Mouse (Mus musculus): ENCODE results near the gene Olfr1428. TPM values are rescaled to one million over a fixed set of nuclear protein-coding genes. Genes with fewer than 3 reads are reported as not detected.

Olfr1428 gene
- polyA plus RNA-seq (2015; fragmentation: Nextera tagmentation; extraction: Ambion mirVana): not detected in 2 replicates

- TF ChIP-seq CTCF (IDR thresholded peaks at IDR 0.05; ENCODE audit: low read depth): no peak
- Histone ChIP-seq H3K4me2 (ENCODE audit: low read length) (no peak within 1 kb of the TSS), H3K4me1 (replicated peaks; ENCODE audit: insufficient read depth, low read length) (no peaks in the 10 kb centered on the region), H3K27me3 (ENCODE audit: insufficient read depth, low read length) (no peaks in the 10 kb centered on the region), H3K27ac (no peak within 1 kb of the TSS), H3K9me3 (replicated peaks; ENCODE audit: low read length) (no peaks in the 10 kb centered on the region), H3K9ac (ENCODE audit: low read depth, low read length) (no peak within 1 kb of the TSS), H3K4me3 (replicated peaks; ENCODE audit: low read depth, low read length) (no peak within 1 kb of the TSS), H3K36me3 (ENCODE audit: insufficient read depth, low read length) (no peaks in the 10 kb centered on the region)
- no peak for ATAC-seq (replicated peaks; ENCODE audit: low FRiP score, low read depth)
- no peak for DNase-seq (ENCODE audit: low spot score)
- 85% methylated on average over 1 of the region's 1 CpGs for WGBS
Observed at GRCm38 (mm10) chr19:12115797-12116196, at the start of gene Olfr1428. Gene Olfr1428 (minus strand): TSS chr19:12115897.

GRCm38 (mm10) chr19:12145452-12145851 lies 29.8 kb upstream of the Olfr1428 start:
- Histone ChIP-seq H3K4me3 (replicated peaks; ENCODE audit: low read depth, low read length) (no peak overlapping the region), H3K9ac (ENCODE audit: low read depth, low read length) (no peak overlapping the region), H3K4me1 (replicated peaks; ENCODE audit: insufficient read depth, low read length) (no peaks in the 10 kb centered on the region), H3K4me2 (ENCODE audit: low read length) (no peak overlapping the region), H3K36me3 (ENCODE audit: insufficient read depth, low read length) (no peaks in the 10 kb centered on the region), H3K9me3 (replicated peaks; ENCODE audit: low read length) (no peaks in the 10 kb centered on the region), H3K27ac (no peak overlapping the region), H3K27me3 (ENCODE audit: insufficient read depth, low read length) (no peaks in the 10 kb centered on the region)
- DNase-seq (ENCODE audit: low spot score): no peak
- 88% methylated on average over 3 of the region's 3 CpGs for WGBS
- no peak for TF ChIP-seq CTCF (IDR thresholded peaks at IDR 0.05; ENCODE audit: low read depth)
- ATAC-seq (replicated peaks; ENCODE audit: low FRiP score, low read depth): no peak

GRCm38 (mm10) chr19:12143356-12143755 lies 27.7 kb upstream of the Olfr1428 start:
- Histone ChIP-seq H3K36me3 (ENCODE audit: insufficient read depth, low read length) (no peaks in the 10 kb centered on the region), H3K4me2 (ENCODE audit: low read length) (no peak overlapping the region), H3K4me1 (replicated peaks; ENCODE audit: insufficient read depth, low read length) (no peaks in the 10 kb centered on the region), H3K27ac (no peak overlapping the region), H3K9me3 (replicated peaks; ENCODE audit: low read length) (no peaks in the 10 kb centered on the region), H3K4me3 (replicated peaks; ENCODE audit: low read depth, low read length) (no peak overlapping the region), H3K9ac (ENCODE audit: low read depth, low read length) (no peak overlapping the region), H3K27me3 (ENCODE audit: insufficient read depth, low read length) (no peaks in the 10 kb centered on the region)
- DNase-seq (ENCODE audit: low spot score) (no peak), ATAC-seq (replicated peaks; ENCODE audit: low FRiP score, low read depth) (no peak)
- WGBS: 61% methylated on average over 1 of the region's 1 CpGs
- TF ChIP-seq CTCF (IDR thresholded peaks at IDR 0.05; ENCODE audit: low read depth): no peak

GRCm38 (mm10) chr19:12134289-12134688 lies 18.6 kb upstream of the Olfr1428 start:
- H3K9ac ChIP-seq (ENCODE audit: low read depth, low read length): no peak overlapping the region
- 34% methylated on average over 2 of the region's 2 CpGs for WGBS
- no peak overlapping the region for H3K4me2 ChIP-seq (ENCODE audit: low read length)
- DNase-seq (ENCODE audit: low spot score): peak; percentile 38
- no peaks in the 10 kb centered on the region for H3K9me3 ChIP-seq (replicated peaks; ENCODE audit: low read length)
- H3K4me3 ChIP-seq (replicated peaks; ENCODE audit: low read depth, low read length): no peak overlapping the region
- no peaks in the 10 kb centered on the region for H3K36me3 ChIP-seq (ENCODE audit: insufficient read depth, low read length)
- H3K27ac ChIP-seq: no peak overlapping the region
- H3K4me1 ChIP-seq (replicated peaks; ENCODE audit: insufficient read depth, low read length): no peaks in the 10 kb centered on the region
- H3K27me3 ChIP-seq (ENCODE audit: insufficient read depth, low read length): no peaks in the 10 kb centered on the region
- ATAC-seq (replicated peaks; ENCODE audit: low FRiP score, low read depth): no peak
- peak; percentile 67 for TF ChIP-seq CTCF (IDR thresholded peaks at IDR 0.05; ENCODE audit: low read depth)

DNA sequence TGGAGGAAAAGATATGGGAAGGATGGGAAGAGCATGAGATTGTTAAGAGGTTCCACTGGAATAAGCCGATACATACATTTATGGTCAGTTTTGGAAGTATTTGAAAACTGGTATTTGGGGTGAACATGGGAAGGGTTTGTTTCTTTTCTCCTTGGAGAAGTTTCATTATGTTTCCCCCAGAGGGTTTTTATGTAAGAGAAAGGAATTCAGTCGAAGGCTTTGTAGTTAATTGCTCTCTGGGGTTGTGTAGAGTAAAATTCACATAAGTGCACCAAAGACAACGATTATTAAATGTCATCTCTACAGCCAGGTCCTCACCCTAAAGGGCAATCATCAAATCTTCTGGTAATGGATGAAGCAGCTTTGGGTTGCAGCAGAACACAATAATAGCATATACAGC lies 7.4 kb upstream of the Olfr1428 start, which contains the start of gene Olfr76:
Gene Olfr76, minus strand, starts transcription at position 101 of the 400 bp plus-strand sequence.
- H3K9ac ChIP-seq (ENCODE audit: low read depth, low read length): no peak within 1 kb of the TSS
- no peaks in the 10 kb centered on the region for H3K27me3 ChIP-seq (ENCODE audit: insufficient read depth, low read length)
- H3K36me3 ChIP-seq (ENCODE audit: insufficient read depth, low read length): no peaks in the 10 kb centered on the region
- H3K4me2 ChIP-seq (ENCODE audit: low read length): no peak within 1 kb of the TSS
- ATAC-seq (replicated peaks; ENCODE audit: low FRiP score, low read depth) (no peak), DNase-seq (ENCODE audit: low spot score) (no peak)
- TF ChIP-seq CTCF (IDR thresholded peaks at IDR 0.05; ENCODE audit: low read depth): no peak
- WGBS: 69% methylated on average over 3 of the region's 3 CpGs
- H3K9me3 ChIP-seq (replicated peaks; ENCODE audit: low read length): no peaks in the 10 kb centered on the region
- no peaks in the 10 kb centered on the region for H3K4me1 ChIP-seq (replicated peaks; ENCODE audit: insufficient read depth, low read length)
- no peak within 1 kb of the TSS for H3K4me3 ChIP-seq (replicated peaks; ENCODE audit: low read depth, low read length)
- no peak within 1 kb of the TSS for H3K27ac ChIP-seq

DNA sequence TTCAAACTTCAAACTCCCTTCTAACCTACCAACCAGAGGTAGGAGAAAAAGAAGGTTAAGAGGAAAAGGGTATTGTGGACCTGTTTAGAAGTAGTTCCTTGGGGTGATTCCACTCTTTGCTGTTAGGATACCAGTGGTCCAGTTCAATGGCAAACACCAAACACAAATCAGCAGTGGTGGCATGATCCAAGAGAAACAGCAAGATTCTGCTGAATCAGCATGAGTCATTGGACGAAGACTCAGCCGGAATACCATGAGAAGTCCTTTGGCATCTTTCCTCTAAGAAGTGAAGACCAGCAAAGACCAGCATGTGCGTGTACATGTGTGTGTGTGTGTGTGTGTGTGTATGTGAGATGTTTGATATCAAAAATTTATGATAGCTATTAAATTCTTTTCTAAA lies 767 bp upstream of the Olfr1428 start:
- Histone ChIP-seq H3K9me3 (replicated peaks; ENCODE audit: low read length) (no peaks in the 10 kb centered on the region), H3K27ac (no peak overlapping the region), H3K36me3 (ENCODE audit: insufficient read depth, low read length) (no peaks in the 10 kb centered on the region), H3K4me2 (ENCODE audit: low read length) (no peak overlapping the region), H3K4me1 (replicated peaks; ENCODE audit: insufficient read depth, low read length) (no peaks in the 10 kb centered on the region), H3K27me3 (ENCODE audit: insufficient read depth, low read length) (no peaks in the 10 kb centered on the region), H3K4me3 (replicated peaks; ENCODE audit: low read depth, low read length) (no peak overlapping the region), H3K9ac (ENCODE audit: low read depth, low read length) (no peak overlapping the region)
- ATAC-seq (replicated peaks; ENCODE audit: low FRiP score, low read depth) (no peak), DNase-seq (ENCODE audit: low spot score) (no peak)
- TF ChIP-seq CTCF (IDR thresholded peaks at IDR 0.05; ENCODE audit: low read depth): no peak
- 89% methylated on average over 3 of the region's 3 CpGs for WGBS

DNA sequence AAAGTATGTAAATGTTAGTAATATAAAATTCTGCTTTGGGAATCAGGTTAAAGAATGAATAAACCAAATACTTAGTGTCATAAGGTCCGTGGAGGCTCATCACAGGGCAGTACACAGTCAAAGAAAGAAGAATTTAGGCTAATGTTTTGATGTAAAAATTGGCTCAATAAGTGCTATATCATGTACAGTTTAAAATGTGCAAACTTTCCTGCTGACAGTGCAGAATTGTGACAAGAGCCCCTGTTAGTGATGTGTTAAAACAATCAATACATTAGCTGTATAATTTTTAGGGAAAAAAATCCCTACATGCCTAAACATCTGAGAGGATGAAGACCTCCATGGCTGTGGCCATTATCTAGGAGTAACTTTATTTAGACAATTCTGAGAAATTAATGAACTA lies 1.9 kb downstream of the Olfr1428 start:
- WGBS: 67% methylated on average over 1 of the region's 1 CpGs
- Histone ChIP-seq H3K27me3 (ENCODE audit: insufficient read depth, low read length) (no peaks in the 10 kb centered on the region), H3K4me1 (replicated peaks; ENCODE audit: insufficient read depth, low read length) (no peaks in the 10 kb centered on the region), H3K27ac (no peak overlapping the region), H3K4me3 (replicated peaks; ENCODE audit: low read depth, low read length) (no peak overlapping the region), H3K9me3 (replicated peaks; ENCODE audit: low read length) (no peaks in the 10 kb centered on the region), H3K4me2 (ENCODE audit: low read length) (no peak overlapping the region), H3K9ac (ENCODE audit: low read depth, low read length) (no peak overlapping the region), H3K36me3 (ENCODE audit: insufficient read depth, low read length) (no peaks in the 10 kb centered on the region)
- ATAC-seq (replicated peaks; ENCODE audit: low FRiP score, low read depth): no peak
- DNase-seq (ENCODE audit: low spot score): no peak
- no peak for TF ChIP-seq CTCF (IDR thresholded peaks at IDR 0.05; ENCODE audit: low read depth)

Measured in kidney, postnatal 0 days (tissue).